Mouse (Mus musculus): ENCODE measurements around the gene Clk1. TPM values are rescaled to one million over a fixed set of nuclear protein-coding genes. Genes with fewer than 3 reads are reported as not detected.

Clk1 gene
- polyA plus RNA-seq (2012; ENCODE audit: insufficient read depth, insufficient read length, low replicate concordance, missing spikeins), result 213 and 787 TPM in 2 replicates

GRCm38 (mm10) chr1:58423371-58424248, at the start of gene Clk1:
Gene Clk1 (minus strand): TSS chr1:58424066.
- WGBS, result under 1% methylated on average over 79 of the region's 79 CpGs
- Histone ChIP-seq H3K27ac (ENCODE audit: insufficient read depth, low read depth, low read length) (peak within 1 kb of the TSS; percentile 99), H3K4me3 (ENCODE audit: insufficient read depth, low read depth, low read length) (peak within 1 kb of the TSS; percentile 93), H3K4me1 (ENCODE audit: control insufficient read depth, insufficient read depth, low read length) (peaks cover 7% of the 10 kb centered on the region)
- TF ChIP-seq POLR2A (IDR thresholded peaks at IDR 0.05; ENCODE audit: insufficient read depth, low read depth, low read length) (peak; percentile 98), CTCF (IDR thresholded peaks at IDR 0.05; ENCODE audit: insufficient read depth, low read depth, low read length) (0 out of 2 replicates have a peak, but pooled peaks have one; percentile 23)

- TF ChIP-seq CTCF (IDR thresholded peaks at IDR 0.05; ENCODE audit: insufficient read depth, low read depth, low read length) (no peak), POLR2A (IDR thresholded peaks at IDR 0.05; ENCODE audit: insufficient read depth, low read depth, low read length) (no peak)
- WGBS, result 92% methylated on average over 4 of the region's 4 CpGs
- Histone ChIP-seq H3K27ac (ENCODE audit: insufficient read depth, low read depth, low read length) (no peak overlapping the region), H3K4me3 (ENCODE audit: insufficient read depth, low read depth, low read length) (no peak overlapping the region), H3K4me1 (ENCODE audit: control insufficient read depth, insufficient read depth, low read length) (no peaks in the 10 kb centered on the region)
Measured at GRCm38 (mm10) chr1:58465561-58465960, 41.7 kb upstream of the Clk1 start.

GRCm38 (mm10) chr1:58465042-58465441, 41.2 kb upstream of the Clk1 start:
- Histone ChIP-seq H3K27ac (ENCODE audit: insufficient read depth, low read depth, low read length) (no peak overlapping the region), H3K4me3 (ENCODE audit: insufficient read depth, low read depth, low read length) (no peak overlapping the region), H3K4me1 (ENCODE audit: control insufficient read depth, insufficient read depth, low read length) (no peaks in the 10 kb centered on the region)
- WGBS, result 89% methylated on average over 4 of the region's 4 CpGs
- TF ChIP-seq CTCF (IDR thresholded peaks at IDR 0.05; ENCODE audit: insufficient read depth, low read depth, low read length) (no peak), POLR2A (IDR thresholded peaks at IDR 0.05; ENCODE audit: insufficient read depth, low read depth, low read length) (no peak)

- Histone ChIP-seq H3K27ac (ENCODE audit: insufficient read depth, low read depth, low read length) (no peak overlapping the region), H3K4me3 (ENCODE audit: insufficient read depth, low read depth, low read length) (no peak overlapping the region), H3K4me1 (ENCODE audit: control insufficient read depth, insufficient read depth, low read length) (no peaks in the 10 kb centered on the region)
- 73% methylated on average over 2 of the region's 2 CpGs for WGBS
- no peak for TF ChIP-seq CTCF (IDR thresholded peaks at IDR 0.05; ENCODE audit: insufficient read depth, low read depth, low read length)
- no peak for TF ChIP-seq POLR2A (IDR thresholded peaks at IDR 0.05; ENCODE audit: insufficient read depth, low read depth, low read length)
Measured at GRCm38 (mm10) chr1:58463935-58464334, 40.1 kb upstream of the Clk1 start.

GRCm38 (mm10) chr1:58460566-58460965, 36.7 kb upstream of the Clk1 start:
- H3K4me3 ChIP-seq (ENCODE audit: insufficient read depth, low read depth, low read length), result no peak overlapping the region
- WGBS, result 94% methylated on average over 3 of the region's 3 CpGs
- no peak overlapping the region for H3K27ac ChIP-seq (ENCODE audit: insufficient read depth, low read depth, low read length)
- H3K4me1 ChIP-seq (ENCODE audit: control insufficient read depth, insufficient read depth, low read length), result no peaks in the 10 kb centered on the region
- TF ChIP-seq CTCF (IDR thresholded peaks at IDR 0.05; ENCODE audit: insufficient read depth, low read depth, low read length), result no peak
- TF ChIP-seq POLR2A (IDR thresholded peaks at IDR 0.05; ENCODE audit: insufficient read depth, low read depth, low read length), result no peak

GRCm38 (mm10) chr1:58458867-58459266, 35.0 kb upstream of the Clk1 start:
- TF ChIP-seq CTCF (IDR thresholded peaks at IDR 0.05; ENCODE audit: insufficient read depth, low read depth, low read length) (no peak), POLR2A (IDR thresholded peaks at IDR 0.05; ENCODE audit: insufficient read depth, low read depth, low read length) (no peak)
- Histone ChIP-seq H3K4me3 (ENCODE audit: insufficient read depth, low read depth, low read length) (no peak overlapping the region), H3K4me1 (ENCODE audit: control insufficient read depth, insufficient read depth, low read length) (no peaks in the 10 kb centered on the region), H3K27ac (ENCODE audit: insufficient read depth, low read depth, low read length) (no peak overlapping the region)
- WGBS, result 59% methylated on average over 2 of the region's 2 CpGs

GRCm38 (mm10) chr1:58458175-58458574, 34.3 kb upstream of the Clk1 start:
- TF ChIP-seq CTCF (IDR thresholded peaks at IDR 0.05; ENCODE audit: insufficient read depth, low read depth, low read length) (no peak), POLR2A (IDR thresholded peaks at IDR 0.05; ENCODE audit: insufficient read depth, low read depth, low read length) (no peak)
- WGBS, result 90% methylated on average over 5 of the region's 5 CpGs
- Histone ChIP-seq H3K4me1 (ENCODE audit: control insufficient read depth, insufficient read depth, low read length) (no peaks in the 10 kb centered on the region), H3K4me3 (ENCODE audit: insufficient read depth, low read depth, low read length) (no peak overlapping the region), H3K27ac (ENCODE audit: insufficient read depth, low read depth, low read length) (no peak overlapping the region)

GRCm38 (mm10) chr1:58454316-58454715, 30.4 kb upstream of the Clk1 start:
- no peaks in the 10 kb centered on the region for H3K4me1 ChIP-seq (ENCODE audit: control insufficient read depth, insufficient read depth, low read length)
- 94% methylated on average over 6 of the region's 6 CpGs for WGBS
- H3K4me3 ChIP-seq (ENCODE audit: insufficient read depth, low read depth, low read length), result no peak overlapping the region
- TF ChIP-seq CTCF (IDR thresholded peaks at IDR 0.05; ENCODE audit: insufficient read depth, low read depth, low read length) (no peak), POLR2A (IDR thresholded peaks at IDR 0.05; ENCODE audit: insufficient read depth, low read depth, low read length) (no peak)
- no peak overlapping the region for H3K27ac ChIP-seq (ENCODE audit: insufficient read depth, low read depth, low read length)

GRCm38 (mm10) chr1:58448396-58448795, 24.5 kb upstream of the Clk1 start:
- Histone ChIP-seq H3K27ac (ENCODE audit: insufficient read depth, low read depth, low read length) (no peak overlapping the region), H3K4me1 (ENCODE audit: control insufficient read depth, insufficient read depth, low read length) (peaks cover 2% of the 10 kb centered on the region; the same call in 1 of the 2 replicates), H3K4me3 (ENCODE audit: insufficient read depth, low read depth, low read length) (no peak overlapping the region)
- TF ChIP-seq POLR2A (IDR thresholded peaks at IDR 0.05; ENCODE audit: insufficient read depth, low read depth, low read length) (no peak), CTCF (IDR thresholded peaks at IDR 0.05; ENCODE audit: insufficient read depth, low read depth, low read length) (no peak)
- WGBS, result 91% methylated on average over 7 of the region's 7 CpGs

Data from olfactory bulb, adult 2 months (tissue).